Mouse (Mus musculus) cerebellum, adult 9-10 months (tissue): ENCODE measurements around the gene Rrp1.
"Not testable (repeated sequence)": the region's sequence is repeated elsewhere in the genome, so short reads cannot be mapped to it uniquely, and the experiment has no call there.

ENCODE experiments used
- DNase-seq: peaks from one replicate; pipeline ENCODE4 v3.0.0; 2022

Gene Rrp1

GRCm38 (mm10) chr10:78422614-78423013, 9.8 kb upstream of the Rrp1 start:
- no peak for DNase-seq

- DNase-seq: no peak
Measured at GRCm38 (mm10) chr10:78420929-78421328, 8.1 kb upstream of the Rrp1 start.

GRCm38 (mm10) chr10:78418791-78419190, 5.9 kb upstream of the Rrp1 start:
- DNase-seq: no peak

GRCm38 (mm10) chr10:78417888-78418287, 5.0 kb upstream of the Rrp1 start:
- no peak for DNase-seq

GRCm38 (mm10) chr10:78414936-78415335, 2.1 kb upstream of the Rrp1 start:
- DNase-seq: not testable (repeated sequence)

- DNase-seq: peak; percentile 52
Measured at GRCm38 (mm10) chr10:78413152-78413520, 293 bp upstream of the Rrp1 start.

GRCm38 (mm10) chr10:78411851-78412250, 992 bp downstream of the Rrp1 start:
- peak; percentile 62 for DNase-seq

GRCm38 (mm10) chr10:78409035-78409788, 3.6 kb downstream of the Rrp1 start:
- no peak for DNase-seq

- DNase-seq: no peak
Measured at GRCm38 (mm10) chr10:78407132-78407531, 5.7 kb downstream of the Rrp1 start.

- DNase-seq: no peak
Measured at GRCm38 (mm10) chr10:78406152-78406551, 6.7 kb downstream of the Rrp1 start.

GRCm38 (mm10) chr10:78402301-78402922, 10.4 kb downstream of the Rrp1 start:
- DNase-seq: no peak

GRCm38 (mm10) chr10:78401127-78401526, 11.7 kb downstream of the Rrp1 start:
- no peak for DNase-seq

- DNase-seq: no peak
Measured at GRCm38 (mm10) chr10:78399090-78399657, 13.7 kb downstream of the Rrp1 start.

- no peak for DNase-seq
Measured at GRCm38 (mm10) chr10:78396625-78396885, 16.3 kb downstream of the Rrp1 start.

GRCm38 (mm10) chr10:78395819-78396624, 16.8 kb downstream of the Rrp1 start:
- peak; percentile 96 for DNase-seq

- DNase-seq: no peak
Measured at GRCm38 (mm10) chr10:78395377-78395776, 17.5 kb downstream of the Rrp1 start.

- peak; percentile 86 for DNase-seq
Measured at GRCm38 (mm10) chr10:78392072-78392471, 20.8 kb downstream of the Rrp1 start.

GRCm38 (mm10) chr10:78390982-78391470, 21.8 kb downstream of the Rrp1 start:
- DNase-seq: no peak

- no peak for DNase-seq
Measured at GRCm38 (mm10) chr10:78388216-78388980, 24.4 kb downstream of the Rrp1 start.

- no peak for DNase-seq
Measured at GRCm38 (mm10) chr10:78385520-78385919, 27.3 kb downstream of the Rrp1 start.

- DNase-seq: no peak
Measured at GRCm38 (mm10) chr10:78383567-78383966, 29.3 kb downstream of the Rrp1 start.

- DNase-seq: no peak
Measured at GRCm38 (mm10) chr10:78378516-78378915, 34.3 kb downstream of the Rrp1 start.
